Mouse (Mus musculus): ENCODE data around the gene Gdpd5.
"Not testable (repeated sequence)": the region's sequence is repeated elsewhere in the genome, so short reads cannot be mapped to it uniquely, and the experiment has no call there.

Gdpd5 gene

DNA sequence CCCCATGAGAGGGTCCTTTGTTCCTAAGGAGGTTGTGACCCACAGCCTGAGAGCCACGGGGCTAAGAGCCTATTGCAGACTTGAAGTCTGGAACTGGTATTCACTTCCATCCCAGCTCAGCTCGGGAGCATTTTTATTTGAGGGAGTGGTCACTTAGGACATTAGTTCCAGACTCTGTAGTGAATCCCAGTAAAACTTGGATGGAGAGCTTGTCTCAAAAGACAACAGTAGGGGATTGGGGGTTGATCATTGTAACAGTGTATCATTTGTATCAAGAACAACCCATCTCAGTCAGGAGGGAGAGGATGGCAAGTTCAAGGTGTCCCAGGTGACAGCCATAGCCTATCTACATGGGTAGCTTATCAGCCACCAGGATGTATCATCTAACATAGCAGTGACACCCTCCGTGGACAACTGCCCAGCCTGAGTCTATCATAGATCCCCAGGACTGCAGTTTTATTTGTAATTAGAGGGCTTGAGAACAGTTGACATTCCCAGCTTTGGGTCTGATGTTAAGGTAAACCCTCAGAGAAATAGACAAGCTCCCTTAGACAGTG, 95.4 kb downstream of the Gdpd5 start:
- peak; percentile 14 for DNase-seq (ENCODE audit: low read depth)

DNA sequence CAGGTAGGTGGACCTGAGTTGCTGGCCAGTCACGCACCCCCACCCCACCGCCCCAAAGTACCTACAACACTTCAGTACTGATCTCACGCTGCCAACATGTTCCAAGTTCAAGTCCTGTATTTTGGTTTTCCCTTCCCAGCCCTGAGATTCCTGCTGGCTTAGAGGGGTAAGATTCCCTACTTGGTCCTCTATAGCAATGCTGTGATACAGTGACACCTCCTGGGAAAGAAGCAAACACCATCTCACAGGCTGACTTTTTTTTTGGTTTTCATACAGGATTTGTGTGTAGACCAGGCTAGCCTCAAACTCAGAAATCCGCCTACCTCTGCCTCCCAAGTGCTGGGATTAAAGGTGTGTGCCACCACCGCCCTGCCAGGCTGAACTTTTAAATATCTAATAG, 96.0 kb downstream of the Gdpd5 start:
- no peak for DNase-seq (ENCODE audit: low read depth)

DNA sequence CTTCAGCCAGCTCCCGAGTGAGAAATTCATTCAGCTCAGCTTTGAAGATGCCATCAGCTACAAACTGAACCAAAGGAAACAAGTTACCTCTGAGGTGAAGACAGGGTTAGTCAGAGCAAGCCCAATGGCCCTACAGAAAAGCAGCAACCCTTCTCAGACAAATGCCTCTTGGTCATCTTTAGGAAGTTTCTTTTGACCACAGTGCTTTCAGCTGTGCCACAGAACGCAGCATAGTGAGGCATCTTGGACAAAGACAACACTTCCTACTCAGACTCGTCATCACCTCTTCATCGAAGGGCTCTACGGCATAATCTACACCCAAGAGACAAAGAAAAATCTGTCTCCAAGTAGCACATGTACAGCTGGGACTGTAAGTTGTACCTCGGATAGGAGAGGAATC, 101.4 kb downstream of the Gdpd5 start:
- peak; percentile 52 for DNase-seq (ENCODE audit: low read depth)

DNA sequence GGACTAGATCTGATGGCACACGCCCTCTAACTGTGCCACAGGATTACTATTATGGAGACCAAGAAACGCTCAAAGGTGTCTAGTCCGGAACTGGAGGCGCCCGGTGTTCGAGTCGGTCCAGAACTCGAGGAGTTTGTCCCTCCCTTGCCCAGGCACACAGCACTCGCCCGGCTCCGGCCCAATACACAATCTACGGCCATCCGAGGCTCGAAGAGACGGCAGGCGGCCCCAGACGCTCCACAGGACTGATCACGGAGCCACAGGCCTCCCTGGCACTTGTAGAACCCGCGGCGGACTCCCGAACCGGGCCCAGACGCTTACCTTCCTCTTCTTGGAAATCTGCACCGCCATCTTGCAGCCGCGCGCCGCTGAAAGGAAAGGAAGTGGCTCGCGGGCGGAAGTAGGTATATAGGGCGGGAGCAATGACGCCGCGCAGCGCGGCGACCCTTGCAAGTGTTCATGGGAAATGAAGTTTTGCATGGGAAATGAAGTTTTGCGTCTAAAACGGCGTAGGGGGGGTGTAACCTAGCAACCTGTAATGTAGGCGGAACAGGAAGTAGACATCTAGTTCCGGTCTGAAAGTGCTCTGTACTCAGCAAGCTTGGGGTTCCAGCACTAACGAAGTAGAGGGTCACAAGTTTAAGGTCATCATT, 102.2 kb downstream of the Gdpd5 start, which contains the start of gene Rps3:
TSS of gene Rps3 (minus strand) at position 468 of the 653 bp plus-strand sequence.
- DNase-seq (ENCODE audit: low read depth), result peak; percentile 98

DNA sequence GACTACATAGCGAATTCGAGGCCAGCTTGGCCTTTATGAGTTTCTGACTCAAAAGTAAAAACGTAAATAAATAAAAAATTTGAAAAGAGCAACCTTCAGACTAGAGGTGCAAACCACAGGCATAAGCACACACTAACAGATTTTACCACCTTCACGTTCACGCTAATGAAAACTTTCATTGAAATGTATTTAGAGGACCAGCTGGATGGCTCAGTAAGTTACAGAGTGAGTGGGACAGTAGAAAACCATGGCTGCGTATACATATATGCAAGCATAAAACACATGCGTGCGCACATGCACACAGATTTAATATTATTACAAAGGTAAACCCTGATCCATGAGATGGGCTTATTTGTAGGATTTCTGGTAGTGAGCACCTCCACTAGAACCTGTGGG, 102.7 kb downstream of the Gdpd5 start:
- DNase-seq (ENCODE audit: low read depth), result no peak

DNA sequence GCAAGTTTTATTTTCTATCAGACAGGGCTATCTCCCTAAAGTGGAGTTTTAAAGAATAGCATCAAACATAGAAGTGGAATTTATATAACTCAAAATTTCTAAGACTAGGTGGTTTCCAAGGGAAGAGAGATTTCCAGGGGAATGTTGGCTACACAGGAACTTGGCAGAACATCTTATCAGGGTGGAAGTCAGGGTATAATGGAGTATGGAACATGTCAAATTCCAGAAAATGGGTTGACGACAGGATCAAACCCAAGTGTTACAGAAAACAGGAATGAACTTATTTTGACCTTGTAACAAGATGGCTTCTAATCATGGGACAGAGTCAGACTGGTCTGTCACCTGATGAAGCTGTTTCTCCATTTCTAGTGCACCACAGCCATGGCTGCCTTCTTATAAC, 103.5 kb downstream of the Gdpd5 start:
- no peak for DNase-seq (ENCODE audit: low read depth)

DNA sequence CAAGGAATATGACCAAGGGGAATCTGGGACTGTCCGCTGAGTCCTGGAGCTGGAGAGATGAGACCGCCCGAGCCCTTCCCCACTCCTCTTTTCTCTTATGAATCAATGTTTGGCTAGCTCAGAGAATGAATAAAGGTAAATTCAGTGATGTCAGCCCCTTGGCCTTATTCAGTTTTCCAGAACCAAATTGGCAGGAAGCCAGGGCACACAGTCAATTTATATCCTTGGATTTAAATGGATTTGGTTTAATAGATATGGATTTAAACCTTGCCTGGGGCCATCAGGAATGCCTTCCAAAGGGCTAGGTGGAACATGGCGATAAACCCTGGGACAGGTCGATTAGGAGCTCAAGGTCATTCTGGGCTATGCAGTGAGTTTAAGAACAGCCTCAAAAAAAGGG, 108.5 kb downstream of the Gdpd5 start:
- no peak for DNase-seq (ENCODE audit: low read depth)

DNA sequence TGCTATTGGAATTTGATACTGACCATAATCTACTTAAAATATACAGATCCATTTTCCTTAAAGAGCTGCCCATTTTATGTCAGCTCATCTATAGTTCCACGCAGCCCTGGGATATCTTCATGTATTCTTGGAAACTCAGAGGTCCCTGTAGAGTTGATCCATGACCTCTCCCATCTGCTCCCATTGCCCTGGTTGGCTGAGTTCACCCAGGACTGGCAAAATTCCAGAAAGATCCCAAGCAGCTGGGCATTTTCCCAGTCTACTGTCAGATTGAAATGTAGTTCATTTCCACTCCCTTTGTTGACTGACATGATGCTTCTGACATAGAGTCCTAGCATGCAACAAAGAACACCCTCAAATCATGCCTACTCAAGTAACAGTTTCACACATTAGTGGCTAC, 117.9 kb downstream of the Gdpd5 start:
- DNase-seq (ENCODE audit: low read depth), result no peak

DNA sequence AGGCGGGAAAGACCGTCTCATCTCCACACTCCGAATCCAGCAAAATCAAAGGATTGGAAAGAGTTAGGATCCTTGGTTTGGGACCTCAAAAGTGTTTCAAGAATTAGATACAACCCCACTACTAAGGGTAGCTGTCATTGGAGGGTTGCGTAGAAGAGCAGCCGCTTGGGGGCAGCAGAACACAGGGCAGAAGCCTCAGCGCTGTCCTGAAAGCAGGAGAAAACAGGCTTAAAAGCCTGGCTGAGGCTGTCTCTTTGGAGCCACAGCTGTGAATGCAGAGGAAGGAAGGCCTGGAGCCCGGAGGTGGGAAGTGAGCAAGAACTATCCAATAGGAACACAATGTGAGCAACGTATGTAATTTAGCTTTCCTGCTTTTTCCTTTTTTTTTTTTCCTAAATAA, 119.0 kb downstream of the Gdpd5 start:
- peak; percentile 83 for DNase-seq (ENCODE audit: low read depth)

DNA sequence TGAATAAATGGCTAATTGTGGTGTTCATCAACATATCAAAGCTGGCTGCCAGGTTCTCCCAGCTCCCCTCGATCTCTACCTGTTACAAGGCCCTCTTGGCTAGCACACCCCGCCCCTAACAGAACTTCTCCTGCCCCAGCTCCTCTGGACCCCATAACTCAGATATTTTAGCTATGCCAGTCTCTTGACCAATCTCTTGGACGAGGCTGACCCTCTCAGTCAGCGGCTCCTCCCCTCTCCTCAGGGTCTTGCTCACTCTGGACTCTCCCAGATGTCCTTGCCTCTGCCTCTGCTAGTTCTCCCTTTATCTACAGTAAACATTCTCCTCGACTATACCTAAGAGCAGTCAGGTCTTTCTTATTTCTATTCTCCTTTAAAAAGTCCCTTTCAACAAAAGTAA, 119.4 kb downstream of the Gdpd5 start:
- DNase-seq (ENCODE audit: low read depth), result no peak

DNA sequence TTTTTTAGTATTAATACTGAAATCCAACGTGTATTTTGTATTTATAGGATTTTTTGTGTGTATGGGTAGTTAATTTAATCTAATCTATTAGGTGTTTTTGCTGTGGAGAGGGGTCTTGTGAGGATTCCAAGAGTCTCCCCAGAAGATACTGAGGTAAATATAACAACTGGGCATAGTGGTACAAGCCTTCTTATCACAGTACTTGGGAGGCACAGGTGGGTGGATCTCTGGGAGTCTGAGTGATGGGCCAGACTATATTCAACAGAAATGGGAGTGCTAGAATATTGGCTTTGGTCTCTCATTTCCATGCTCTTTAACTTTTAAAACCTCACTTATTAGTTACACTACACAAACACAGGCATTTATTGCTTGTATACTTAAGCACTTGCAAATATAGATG, 119.9 kb downstream of the Gdpd5 start:
- DNase-seq (ENCODE audit: low read depth), result no peak

DNA sequence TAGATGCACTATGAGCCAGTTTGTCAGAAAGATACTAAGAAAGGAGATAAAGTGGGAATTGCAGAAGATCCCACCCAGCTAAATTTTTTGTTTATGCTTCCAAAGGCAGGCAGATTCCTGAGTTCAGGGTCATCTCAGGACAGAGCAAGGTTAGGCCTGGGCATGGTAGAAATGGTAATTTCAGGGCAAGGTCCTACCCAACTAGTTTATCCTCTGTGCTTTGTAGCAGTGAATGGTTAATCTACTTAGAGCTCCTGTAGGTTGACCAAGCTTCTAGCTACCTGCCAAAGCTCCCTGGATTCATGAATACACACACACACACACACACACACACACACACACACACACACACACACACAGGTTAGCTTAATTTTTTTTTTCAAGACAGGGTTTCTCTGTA, 123.3 kb downstream of the Gdpd5 start:
- no peak for DNase-seq (ENCODE audit: low read depth)

DNA sequence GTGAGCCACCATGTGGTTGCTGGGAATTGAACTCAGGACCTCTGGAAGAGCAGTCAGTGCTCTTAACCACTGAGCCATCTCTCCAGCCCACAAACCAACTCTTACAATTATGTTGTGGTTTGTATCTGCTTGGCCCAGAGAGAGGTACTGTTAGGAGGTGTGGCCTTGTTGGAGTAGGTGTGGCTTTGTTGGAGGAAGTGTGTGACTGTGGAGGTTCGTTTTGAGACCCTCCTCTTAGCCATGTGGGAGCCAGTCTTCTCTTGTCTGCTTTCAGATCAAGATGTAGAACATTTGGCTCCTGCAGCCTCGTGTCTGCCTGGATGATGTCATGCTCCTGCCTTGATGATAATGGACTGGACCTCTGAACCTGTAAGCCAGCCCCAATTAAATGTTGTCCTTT, 127.0 kb downstream of the Gdpd5 start:
- not testable (repeated sequence) for DNase-seq (ENCODE audit: low read depth)

DNA sequence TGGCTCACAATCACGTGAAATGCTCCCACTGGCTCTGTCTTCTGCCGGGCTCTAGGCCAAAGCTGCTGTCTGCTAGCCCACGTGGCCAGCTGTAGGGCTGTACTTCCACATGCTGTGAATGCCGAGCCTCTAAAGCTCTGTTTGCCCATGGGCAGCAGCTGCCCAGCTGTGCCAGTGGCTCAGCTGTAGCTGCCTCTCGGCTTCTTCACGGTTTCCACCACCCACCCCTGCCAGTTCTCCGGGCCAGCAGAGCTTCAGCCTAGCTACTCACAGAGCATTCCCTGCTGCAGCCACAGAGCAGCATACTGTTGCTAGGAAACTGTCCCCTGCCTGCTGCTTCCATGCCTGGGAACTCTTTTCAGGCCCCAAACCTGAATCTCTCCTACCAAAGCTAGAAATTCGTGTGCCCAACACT, 128.9 kb downstream of the Gdpd5 start:
- no peak for DNase-seq (ENCODE audit: low read depth)

Data from induced T-regulatory cell, adult 2 months (primary cell).